13 mouse cellular contexts compared by ENCODE assay signal in genomic region chr13:107019443-107019842, GRCm38 (mm10). TPM values are rescaled to one million over a fixed set of nuclear protein-coding genes. Genes with fewer than 3 reads are reported as not detected.
A peak's percentile ranks its signal among the peaks of the same experiment; 100 is the strongest.
DNase-seq lines count a peak whose midpoint lies in the region; ATAC-seq and TF ChIP-seq lines count a peak whose summit lies in the region.
"Had no signal": no experiment of that assay in that cellular context is flagged by ENCODE, and none has a peak within 500 bp of the region (broad histone marks: within the 10 kb centered on the region; RNA-seq: fewer than 3 reads in every experiment).

No protein-coding gene starts in this region.

- H3K4me2 ChIP-seq in forebrain, embryonic 14.5 days (ENCODE audit: low read length): peak overlapping the region; percentile 26; the same call in 1 of the 2 replicates
- no peak overlapping the region for H3K4me2 ChIP-seq in forebrain, embryonic 12.5 days
- H3K4me2 ChIP-seq in midbrain, embryonic 13.5 days (replicated peaks): no peak overlapping the region; the same call in 1 of the 2 replicates
- H3K4me2 ChIP-seq in liver, embryonic 12.5 days: peak overlapping the region; percentile 62

- 89% methylated on average over 2 of the region's 2 CpGs for WGBS in forebrain, embryonic 14.5 days
- WGBS in forebrain, embryonic 12.5 days: 88% methylated on average over 2 of the region's 2 CpGs
- WGBS in midbrain, embryonic 10.5 days: 89% methylated on average over 2 of the region's 2 CpGs
- WGBS in midbrain, embryonic 13.5 days: 85% methylated on average over 2 of the region's 2 CpGs
- WGBS in liver, embryonic 12.5 days (ENCODE audit: insufficient replicate concordance): 38% methylated on average over 2 of the region's 2 CpGs
- 20% methylated on average over 2 of the region's 2 CpGs for WGBS in small intestine, adult 2 months

- H3K27ac ChIP-seq in forebrain, embryonic 14.5 days (ENCODE audit: low read depth, low read length): no peak overlapping the region
- no peak overlapping the region for H3K27ac ChIP-seq in forebrain, embryonic 12.5 days
- no peak overlapping the region for H3K27ac ChIP-seq in midbrain, embryonic 10.5 days (replicated peaks)
- H3K27ac ChIP-seq in midbrain, embryonic 13.5 days: no peak overlapping the region
- H3K27ac ChIP-seq in liver, embryonic 12.5 days: peak overlapping the region; percentile 88
- H3K27ac ChIP-seq in small intestine, adult 2 months (ENCODE audit: insufficient read depth, low read depth, low read length): peak overlapping the region; percentile 39
- H3K27ac ChIP-seq: limb, embryonic 10.5 days had no signal

- 0 out of 2 replicates have a peak, but pooled peaks cover 4% of the 10 kb centered on the region for H3K4me1 ChIP-seq in forebrain, embryonic 14.5 days (ENCODE audit: control insufficient read depth, insufficient read depth, low read length)
- peaks cover 19% of the 10 kb centered on the region for H3K4me1 ChIP-seq in forebrain, embryonic 12.5 days
- H3K4me1 ChIP-seq in midbrain, embryonic 10.5 days: peaks cover 34% of the 10 kb centered on the region
- peaks cover 35% of the 10 kb centered on the region for H3K4me1 ChIP-seq in midbrain, embryonic 13.5 days (replicated peaks)
- peaks cover 60% of the 10 kb centered on the region for H3K4me1 ChIP-seq in liver, embryonic 12.5 days
- H3K4me1 ChIP-seq in small intestine, adult 2 months (ENCODE audit: control insufficient read depth, insufficient read depth, insufficient read length, low read length): peaks cover 17% of the 10 kb centered on the region; the same call in 1 of the 2 replicates

- no peak for DNase-seq in forebrain, embryonic 14.5 days (ENCODE audit: low spot score)
- no peak for DNase-seq in midbrain, embryonic 10.5 days (ENCODE audit: low spot score)
- no peak for DNase-seq in layer of hippocampus, postnatal 25 days (ENCODE audit: extremely low spot score in 1 of 2, low spot score in 1 of 2)
- DNase-seq: cerebellum, adult 9-11 months; gastrocnemius, postnatal 10 days; kidney, adult 8-10 months; lung, postnatal 14 days had no signal

- no peak overlapping the region for H3K4me3 ChIP-seq in forebrain, embryonic 14.5 days (ENCODE audit: low read depth, low read length)
- no peak overlapping the region for H3K4me3 ChIP-seq in forebrain, embryonic 12.5 days (replicated peaks)
- H3K4me3 ChIP-seq in midbrain, embryonic 10.5 days: 0 out of 2 replicates have a peak overlapping the region, but pooled peaks have one; percentile 7
- H3K4me3 ChIP-seq in midbrain, embryonic 13.5 days (replicated peaks): no peak overlapping the region
- H3K4me3 ChIP-seq in liver, embryonic 12.5 days: peak overlapping the region; percentile 50
- H3K4me3 ChIP-seq in small intestine, adult 2 months (ENCODE audit: low read depth, low read length): no peak overlapping the region

- no peaks in the 10 kb centered on the region for H3K27me3 ChIP-seq in forebrain, embryonic 14.5 days (replicated peaks; ENCODE audit: control insufficient read depth, insufficient read depth, low read length)
- no peaks in the 10 kb centered on the region for H3K27me3 ChIP-seq in forebrain, embryonic 12.5 days
- H3K27me3 ChIP-seq in midbrain, embryonic 10.5 days (ENCODE audit: low read depth, poor library complexity, severe bottlenecking): no peaks in the 10 kb centered on the region
- H3K27me3 ChIP-seq in midbrain, embryonic 13.5 days: no peaks in the 10 kb centered on the region
- H3K27me3 ChIP-seq in liver, embryonic 12.5 days (replicated peaks): no peaks in the 10 kb centered on the region
- H3K27me3 ChIP-seq in small intestine, adult 2 months (ENCODE audit: control insufficient read depth, insufficient read depth, low read length): no peaks in the 10 kb centered on the region

- H3K36me3 ChIP-seq in forebrain, embryonic 14.5 days (ENCODE audit: control insufficient read depth, insufficient read depth, low read length): 0 out of 2 replicates have a peak, but pooled peaks cover 6% of the 10 kb centered on the region
- H3K36me3 ChIP-seq in forebrain, embryonic 12.5 days (replicated peaks): peaks cover 8% of the 10 kb centered on the region; the same call in 1 of the 2 replicates
- peaks cover 29% of the 10 kb centered on the region for H3K36me3 ChIP-seq in midbrain, embryonic 10.5 days
- H3K36me3 ChIP-seq in midbrain, embryonic 13.5 days: 0 out of 2 replicates have a peak, but pooled peaks cover 8% of the 10 kb centered on the region
- H3K36me3 ChIP-seq in liver, embryonic 12.5 days: peaks cover 35% of the 10 kb centered on the region
- H3K36me3 ChIP-seq in small intestine, adult 2 months (ENCODE audit: control insufficient read depth, insufficient read depth, low read length): no peaks in the 10 kb centered on the region

- no peak overlapping the region for H3K9ac ChIP-seq in forebrain, embryonic 14.5 days (ENCODE audit: low read length)
- H3K9ac ChIP-seq in forebrain, embryonic 12.5 days: no peak overlapping the region
- H3K9ac ChIP-seq in midbrain, embryonic 13.5 days (replicated peaks): no peak overlapping the region
- H3K9ac ChIP-seq in liver, embryonic 12.5 days: peak overlapping the region; percentile 57

- ATAC-seq in forebrain, embryonic 14.5 days: no peak
- ATAC-seq in forebrain, embryonic 12.5 days (ENCODE audit: low FRiP score): no peak
- ATAC-seq in midbrain, embryonic 13.5 days: no peak
- peak; percentile 37 for ATAC-seq in liver, embryonic 12.5 days
- ATAC-seq in granulocyte monocyte progenitor cell, adult 5-6 weeks (replicated peaks; ENCODE audit: poor library complexity, severe bottlenecking): no peak

- TF ChIP-seq CTCF in small intestine, adult 2 months (IDR thresholded peaks at IDR 0.05; ENCODE audit: extremely low read depth, insufficient read length, insufficient replicate concordance, low read depth, low read length): no peak

- H3K9me3 ChIP-seq in forebrain, embryonic 14.5 days (replicated peaks; ENCODE audit: control insufficient read depth, low read length): no peaks in the 10 kb centered on the region; the same call in 1 of the 2 replicates
- H3K9me3 ChIP-seq in forebrain, embryonic 12.5 days: no peaks in the 10 kb centered on the region
- H3K9me3 ChIP-seq in midbrain, embryonic 10.5 days (replicated peaks): no peaks in the 10 kb centered on the region; the same call in 1 of the 2 replicates
- no peaks in the 10 kb centered on the region for H3K9me3 ChIP-seq in midbrain, embryonic 13.5 days
- no peaks in the 10 kb centered on the region; the same call in 1 of the 2 replicates for H3K9me3 ChIP-seq in liver, embryonic 12.5 days (replicated peaks)
- H3K9me3 ChIP-seq: limb, embryonic 10.5 days had no signal

- no peak for TF ChIP-seq POLR2A in small intestine, adult 2 months (IDR thresholded peaks at IDR 0.05; ENCODE audit: low read depth, low read length)

RNA-seq across cellular contexts. Expression of gene Kif2a, which starts 2.5 kb away (rescaled TPM):
- 31.6 and 33.3 TPM in 2 replicates for polyA plus RNA-seq in forebrain, embryonic 14.5 days (2014; fragmentation: Nextera tagmentation; extraction: Ambion mirVana)
- polyA plus RNA-seq in forebrain, embryonic 12.5 days (2016; fragmentation: Nextera tagmentation; extraction: Ambion mirVana): 22.7 and 31.9 TPM in 2 replicates
- polyA plus RNA-seq in midbrain, embryonic 10.5 days (2016; fragmentation: Nextera tagmentation; extraction: Ambion mirVana): 14.1 and 15.0 TPM in 2 replicates
- 35.1 and 36.2 TPM in 2 replicates for polyA plus RNA-seq in midbrain, embryonic 13.5 days (2015; fragmentation: Nextera tagmentation; extraction: Ambion mirVana)
- polyA plus RNA-seq in liver, embryonic 12.5 days (2016; fragmentation: Nextera tagmentation; extraction: Ambion mirVana): 30.0 and 36.8 TPM in 2 replicates
- polyA plus RNA-seq in small intestine, adult 2 months (2012; rRNA removed): 0.32 and 0.95 TPM in 2 replicates
- 100 to 1,000 TPM; 116 to 128 TPM for total RNA-seq in layer of hippocampus, postnatal 25 days (2021)
- total RNA-seq in granulocyte monocyte progenitor cell, adult 5-6 weeks (2014; fragmentation: Nextera tagmentation): 29.9 and 54.5 TPM in 2 replicates
- 14.7 and 20.3 TPM in 2 replicates for total RNA-seq in granulocyte monocyte progenitor cell, adult 5-6 weeks (2017)

Comparison
In these comparisons a context has a peak if more than half of its experiments do, and no peak if none do; other contexts are left out.
1. H3K4me2 ChIP-seq: peak in forebrain, embryonic 14.5 days (single experiment) and liver, embryonic 12.5 days (single experiment); none in forebrain, embryonic 12.5 days (single experiment) and midbrain, embryonic 13.5 days (single experiment).
2. H3K4me3 ChIP-seq: peak in midbrain, embryonic 10.5 days (single experiment) and liver, embryonic 12.5 days (single experiment); none in forebrain, embryonic 14.5 days (single experiment), forebrain, embryonic 12.5 days (single experiment), midbrain, embryonic 13.5 days (single experiment) and small intestine, adult 2 months (single experiment).
3. H3K27ac ChIP-seq: peak in liver, embryonic 12.5 days (single experiment) and small intestine, adult 2 months (single experiment); none in forebrain, embryonic 14.5 days (single experiment), forebrain, embryonic 12.5 days (single experiment), midbrain, embryonic 10.5 days (single experiment) and midbrain, embryonic 13.5 days (single experiment).